Mouse (Mus musculus): ENCODE data around the gene Cacna1i. TPM values are rescaled to one million over a fixed set of nuclear protein-coding genes. Genes with fewer than 3 reads are reported as not detected.

Cacna1i gene
- polyA plus RNA-seq, 1 experiment from 2014 or later, result not detected

DNA sequence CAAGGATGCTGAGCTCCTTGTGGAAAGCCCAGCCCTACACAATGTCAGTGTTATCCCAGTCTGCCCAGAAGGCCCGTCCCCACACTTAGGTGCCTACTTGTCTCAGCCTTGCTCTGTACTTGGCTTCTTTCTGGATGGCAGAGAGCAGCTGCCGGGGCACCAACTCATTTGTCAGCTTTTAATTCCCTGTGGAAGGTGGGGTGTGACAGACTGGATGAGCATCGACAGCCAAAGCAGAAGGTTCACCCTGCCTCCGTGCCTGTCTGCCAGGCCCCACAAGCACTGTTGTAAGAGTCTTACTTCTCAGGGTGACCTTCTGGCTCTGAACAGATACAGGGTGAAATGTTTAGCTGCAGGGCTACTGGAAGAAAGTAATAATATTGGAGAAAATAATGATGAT lies 128.1 kb downstream of the Cacna1i start:
- TF ChIP-seq CTCF (IDR thresholded peaks at IDR 0.05; ENCODE audit: low read depth), result no peak
- Histone ChIP-seq H3K4me2 (ENCODE audit: low read length) (no peak overlapping the region), H3K4me3 (replicated peaks; ENCODE audit: low read depth, low read length) (no peak overlapping the region), H3K4me1 (replicated peaks; ENCODE audit: insufficient read depth, low read length) (0 out of 2 replicates have a peak, but pooled peaks cover 10% of the 10 kb centered on the region), H3K27ac (no peak overlapping the region), H3K27me3 (ENCODE audit: insufficient read depth, low read length) (no peaks in the 10 kb centered on the region), H3K36me3 (ENCODE audit: insufficient read depth, low read length) (no peaks in the 10 kb centered on the region), H3K9ac (ENCODE audit: low read depth, low read length) (no peak overlapping the region), H3K9me3 (replicated peaks; ENCODE audit: low read length) (no peaks in the 10 kb centered on the region)
- 80% methylated on average over 4 of the region's 4 CpGs for WGBS
- DNase-seq (ENCODE audit: low spot score), result no peak
- no peak for ATAC-seq (replicated peaks; ENCODE audit: low FRiP score, low read depth)

DNA sequence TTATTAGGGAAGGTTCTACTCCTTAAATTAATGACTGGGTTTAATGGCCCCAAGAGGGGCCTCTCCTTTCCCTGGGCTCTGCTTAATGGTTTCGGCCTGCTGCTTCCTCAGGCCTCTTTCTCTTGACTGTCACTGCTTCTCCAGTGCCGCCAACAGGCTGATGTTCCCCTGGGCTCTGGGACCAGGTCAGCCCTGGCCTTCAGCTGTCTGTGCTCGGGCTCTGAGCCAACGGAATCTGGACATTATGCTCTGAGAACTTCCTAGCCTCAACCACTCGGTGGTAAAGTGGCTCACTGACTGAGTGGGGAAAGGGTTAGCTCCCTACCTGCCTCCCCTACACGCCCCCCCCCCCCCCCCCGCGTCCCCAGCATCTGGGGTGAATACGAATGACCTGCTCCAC lies 130.0 kb downstream of the Cacna1i start:
- H3K4me2 ChIP-seq (ENCODE audit: low read length), result no peak overlapping the region
- no peak overlapping the region for H3K4me3 ChIP-seq (replicated peaks; ENCODE audit: low read depth, low read length)
- ATAC-seq (replicated peaks; ENCODE audit: low FRiP score, low read depth), result no peak
- no peaks in the 10 kb centered on the region for H3K9me3 ChIP-seq (replicated peaks; ENCODE audit: low read length)
- DNase-seq (ENCODE audit: low spot score), result peak; percentile 25
- H3K27me3 ChIP-seq (ENCODE audit: insufficient read depth, low read length), result no peaks in the 10 kb centered on the region
- H3K27ac ChIP-seq, result no peak overlapping the region
- H3K36me3 ChIP-seq (ENCODE audit: insufficient read depth, low read length), result no peaks in the 10 kb centered on the region
- TF ChIP-seq CTCF (IDR thresholded peaks at IDR 0.05; ENCODE audit: low read depth), result no peak
- WGBS, result 42% methylated on average over 9 of the region's 9 CpGs
- 0 out of 2 replicates have a peak, but pooled peaks cover 10% of the 10 kb centered on the region for H3K4me1 ChIP-seq (replicated peaks; ENCODE audit: insufficient read depth, low read length)
- no peak overlapping the region for H3K9ac ChIP-seq (ENCODE audit: low read depth, low read length)

DNA sequence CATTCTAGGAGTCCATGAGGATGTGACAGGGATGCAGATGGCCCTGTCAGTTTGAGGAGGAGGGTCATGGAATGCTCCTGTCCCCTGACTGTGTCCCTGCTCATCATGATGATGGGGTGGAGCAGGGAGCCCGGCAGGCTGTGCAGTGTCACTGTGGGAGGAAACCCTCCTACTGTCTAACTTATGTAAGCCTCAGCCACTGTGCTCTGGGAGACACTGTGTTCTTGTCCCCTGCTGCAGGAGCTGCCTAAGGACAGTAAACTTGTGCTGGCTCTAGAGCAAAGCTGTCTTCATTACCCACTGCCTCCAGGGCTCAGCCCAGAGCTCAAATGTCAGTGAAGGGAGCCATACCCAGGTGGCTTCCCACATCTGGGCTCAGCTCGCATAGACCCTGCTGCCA lies 131.1 kb downstream of the Cacna1i start:
- no peak for ATAC-seq (replicated peaks; ENCODE audit: low FRiP score, low read depth)
- WGBS, result 48% methylated on average over 2 of the region's 2 CpGs
- H3K4me2 ChIP-seq (ENCODE audit: low read length), result no peak overlapping the region
- H3K9ac ChIP-seq (ENCODE audit: low read depth, low read length), result no peak overlapping the region
- TF ChIP-seq CTCF (IDR thresholded peaks at IDR 0.05; ENCODE audit: low read depth), result no peak
- DNase-seq (ENCODE audit: low spot score), result no peak
- no peaks in the 10 kb centered on the region for H3K36me3 ChIP-seq (ENCODE audit: insufficient read depth, low read length)
- no peaks in the 10 kb centered on the region for H3K9me3 ChIP-seq (replicated peaks; ENCODE audit: low read length)
- H3K4me1 ChIP-seq (replicated peaks; ENCODE audit: insufficient read depth, low read length), result 0 out of 2 replicates have a peak, but pooled peaks cover 10% of the 10 kb centered on the region
- H3K27me3 ChIP-seq (ENCODE audit: insufficient read depth, low read length), result no peaks in the 10 kb centered on the region
- H3K4me3 ChIP-seq (replicated peaks; ENCODE audit: low read depth, low read length), result no peak overlapping the region
- H3K27ac ChIP-seq, result no peak overlapping the region

DNA sequence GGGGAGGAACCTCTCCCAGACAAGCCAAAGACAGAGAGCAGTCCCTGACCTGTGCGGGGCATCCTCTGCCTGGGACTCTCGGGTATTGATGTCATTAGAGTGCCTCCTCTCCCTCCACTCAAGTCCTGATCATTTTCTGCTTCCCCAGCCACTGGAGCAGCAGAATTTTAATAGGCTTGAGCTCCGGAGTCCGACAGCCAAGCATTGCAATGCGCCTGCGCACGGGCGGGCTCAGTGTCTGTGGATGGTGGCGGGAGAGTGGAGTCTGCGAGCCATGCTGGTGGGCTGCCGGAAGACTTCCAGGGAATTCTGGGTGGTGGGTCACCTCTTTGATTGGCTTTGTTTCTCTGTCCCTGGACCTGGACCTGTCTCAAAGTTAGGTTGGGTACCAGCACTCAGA lies 143.3 kb downstream of the Cacna1i start:
- no peaks in the 10 kb centered on the region for H3K9me3 ChIP-seq (replicated peaks; ENCODE audit: low read length)
- no peak overlapping the region for H3K27ac ChIP-seq
- no peak overlapping the region for H3K4me3 ChIP-seq (replicated peaks; ENCODE audit: low read depth, low read length)
- no peak for ATAC-seq (replicated peaks; ENCODE audit: low FRiP score, low read depth)
- no peak overlapping the region for H3K9ac ChIP-seq (ENCODE audit: low read depth, low read length)
- H3K4me2 ChIP-seq (ENCODE audit: low read length), result no peak overlapping the region
- no peaks in the 10 kb centered on the region for H3K4me1 ChIP-seq (replicated peaks; ENCODE audit: insufficient read depth, low read length)
- WGBS, result 71% methylated on average over 11 of the region's 11 CpGs
- DNase-seq (ENCODE audit: low spot score), result no peak
- H3K27me3 ChIP-seq (ENCODE audit: insufficient read depth, low read length), result no peaks in the 10 kb centered on the region
- no peaks in the 10 kb centered on the region for H3K36me3 ChIP-seq (ENCODE audit: insufficient read depth, low read length)
- TF ChIP-seq CTCF (IDR thresholded peaks at IDR 0.05; ENCODE audit: low read depth), result no peak

DNA sequence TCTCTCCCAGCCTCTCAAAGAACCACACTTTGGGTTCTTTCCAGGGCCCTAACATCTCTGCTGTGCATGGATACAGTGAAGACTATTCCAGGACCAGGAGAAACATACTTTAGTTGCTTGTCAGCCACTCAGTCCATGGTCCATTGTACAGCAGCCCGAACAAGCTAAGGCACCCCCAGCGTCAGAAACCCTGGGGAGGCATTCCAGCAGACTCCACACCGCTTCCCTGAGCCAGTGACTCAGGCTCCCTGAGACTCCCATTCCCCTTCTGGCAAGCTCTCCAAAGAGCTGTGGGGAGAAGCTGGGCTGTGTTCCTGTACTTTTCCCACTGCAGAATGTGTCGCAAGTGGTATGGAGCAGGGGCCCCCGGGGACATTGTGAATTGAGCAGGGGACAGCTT lies 149.9 kb downstream of the Cacna1i start:
- no peaks in the 10 kb centered on the region for H3K36me3 ChIP-seq (ENCODE audit: insufficient read depth, low read length)
- WGBS, result 70% methylated on average over 5 of the region's 5 CpGs
- no peak overlapping the region for H3K4me2 ChIP-seq (ENCODE audit: low read length)
- no peak for TF ChIP-seq CTCF (IDR thresholded peaks at IDR 0.05; ENCODE audit: low read depth)
- no peaks in the 10 kb centered on the region for H3K9me3 ChIP-seq (replicated peaks; ENCODE audit: low read length)
- no peak overlapping the region for H3K4me3 ChIP-seq (replicated peaks; ENCODE audit: low read depth, low read length)
- H3K27ac ChIP-seq, result no peak overlapping the region
- ATAC-seq (replicated peaks; ENCODE audit: low FRiP score, low read depth), result no peak
- no peak for DNase-seq (ENCODE audit: low spot score)
- no peaks in the 10 kb centered on the region for H3K27me3 ChIP-seq (ENCODE audit: insufficient read depth, low read length)
- no peaks in the 10 kb centered on the region; the same call in 1 of the 2 replicates for H3K4me1 ChIP-seq (replicated peaks; ENCODE audit: insufficient read depth, low read length)
- H3K9ac ChIP-seq (ENCODE audit: low read depth, low read length), result no peak overlapping the region

DNA sequence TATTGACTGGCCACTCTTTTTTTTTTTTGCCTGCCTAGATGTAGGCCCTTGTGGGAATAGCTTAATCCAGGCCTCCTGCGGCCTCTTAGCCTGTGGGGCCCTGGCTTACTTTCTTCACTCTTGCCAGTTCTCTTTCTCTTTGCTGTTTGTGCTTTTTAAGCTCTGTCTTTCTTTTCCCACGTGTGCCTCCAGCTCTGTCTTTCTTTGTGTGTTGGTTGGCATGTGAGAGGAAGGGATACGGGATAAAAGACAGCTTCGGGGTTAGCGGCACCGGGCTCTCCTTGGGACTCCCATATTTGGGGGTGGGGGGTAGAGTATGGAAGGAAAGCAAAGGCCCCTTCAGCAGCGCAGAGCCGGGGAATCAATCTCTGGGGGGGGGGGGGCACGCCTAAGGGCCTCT lies 151.0 kb downstream of the Cacna1i start:
- no peak for TF ChIP-seq CTCF (IDR thresholded peaks at IDR 0.05; ENCODE audit: low read depth)
- Histone ChIP-seq H3K36me3 (ENCODE audit: insufficient read depth, low read length) (no peaks in the 10 kb centered on the region), H3K9me3 (replicated peaks; ENCODE audit: low read length) (no peaks in the 10 kb centered on the region), H3K9ac (ENCODE audit: low read depth, low read length) (no peak overlapping the region), H3K4me2 (ENCODE audit: low read length) (no peak overlapping the region), H3K27ac (peak overlapping the region; percentile 52), H3K4me1 (replicated peaks; ENCODE audit: insufficient read depth, low read length) (no peaks in the 10 kb centered on the region; the same call in 1 of the 2 replicates), H3K4me3 (replicated peaks; ENCODE audit: low read depth, low read length) (no peak overlapping the region), H3K27me3 (ENCODE audit: insufficient read depth, low read length) (no peaks in the 10 kb centered on the region)
- DNase-seq (ENCODE audit: low spot score), result no peak
- 79% methylated on average over 9 of the region's 9 CpGs for WGBS
- ATAC-seq (replicated peaks; ENCODE audit: low FRiP score, low read depth), result no peak

DNA sequence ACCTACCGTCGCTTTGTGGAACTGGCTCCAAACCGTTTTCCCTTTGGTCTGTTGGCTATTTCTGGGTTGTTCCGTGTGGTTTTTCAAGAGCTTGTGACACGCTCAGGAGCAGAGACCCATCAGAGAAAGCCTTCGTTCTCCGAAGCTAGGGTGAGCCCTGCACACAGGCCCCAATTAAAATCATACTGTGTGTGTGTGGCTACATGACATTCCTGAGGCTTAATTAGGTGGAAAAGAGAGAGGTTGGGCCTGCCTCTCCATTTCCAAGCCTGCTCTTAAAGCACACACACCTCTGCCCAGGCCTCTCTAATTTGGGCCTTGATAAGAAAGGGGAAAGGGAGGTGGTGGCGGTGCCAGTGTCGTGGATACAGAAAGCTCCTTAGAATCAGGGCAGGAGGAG lies 151.4 kb downstream of the Cacna1i start:
- WGBS, result 50% methylated on average over 9 of the region's 9 CpGs
- peak; percentile 78 for DNase-seq (ENCODE audit: low spot score)
- H3K27ac ChIP-seq, result peak overlapping the region; percentile 52
- H3K27me3 ChIP-seq (ENCODE audit: insufficient read depth, low read length), result no peaks in the 10 kb centered on the region
- peak; percentile 80 for ATAC-seq (replicated peaks; ENCODE audit: low FRiP score, low read depth)
- H3K9ac ChIP-seq (ENCODE audit: low read depth, low read length), result no peak overlapping the region
- H3K4me1 ChIP-seq (replicated peaks; ENCODE audit: insufficient read depth, low read length), result no peaks in the 10 kb centered on the region; the same call in 1 of the 2 replicates
- H3K4me2 ChIP-seq (ENCODE audit: low read length), result no peak overlapping the region
- no peak overlapping the region for H3K4me3 ChIP-seq (replicated peaks; ENCODE audit: low read depth, low read length)
- TF ChIP-seq CTCF (IDR thresholded peaks at IDR 0.05; ENCODE audit: low read depth), result no peak
- H3K36me3 ChIP-seq (ENCODE audit: insufficient read depth, low read length), result no peaks in the 10 kb centered on the region
- no peaks in the 10 kb centered on the region for H3K9me3 ChIP-seq (replicated peaks; ENCODE audit: low read length)
